Mouse (Mus musculus) spleen, embryonic (tissue): Measurements from ENCODE around the gene Pde9a.

Experiments
- CTCF ChIA-PET: fragments of 350-600 bp; sonication (Branson Sonifier 250); formaldehyde crosslinking; loops from one replicate; lab custom pipeline; 2022; lab: Charles Lee

Gene Pde9a

GRCm38 (mm10) chr17:31454056-31454455 is 68.0 kb downstream of the Pde9a start:
- CTCF ChIA-PET: no interaction called here

GRCm38 (mm10) chr17:31456723-31457567 is 70.9 kb downstream of the Pde9a start:
- CTCF ChIA-PET: no interaction called here

GRCm38 (mm10) chr17:31460416-31460815 is 74.4 kb downstream of the Pde9a start:
- CTCF ChIA-PET: no interaction called here

- CTCF ChIA-PET: no interaction called here
Measured at GRCm38 (mm10) chr17:31462506-31462905, 76.5 kb downstream of the Pde9a start.

GRCm38 (mm10) chr17:31466854-31467253 is 80.8 kb downstream of the Pde9a start:
- CTCF ChIA-PET: no interaction called here

- CTCF ChIA-PET: no interaction called here
Measured at GRCm38 (mm10) chr17:31468496-31468895, 82.5 kb downstream of the Pde9a start.

GRCm38 (mm10) chr17:31470766-31471418 is 84.9 kb downstream of the Pde9a start:
- CTCF ChIA-PET: no interaction called here

GRCm38 (mm10) chr17:31474388-31474787 is 88.4 kb downstream of the Pde9a start:
- CTCF ChIA-PET: no interaction called here

GRCm38 (mm10) chr17:31478606-31479005 is 92.6 kb downstream of the Pde9a start:
- CTCF ChIA-PET: no interaction called here

- CTCF ChIA-PET: no interaction called here
Measured at GRCm38 (mm10) chr17:31479108-31479844, 93.3 kb downstream of the Pde9a start.

- CTCF ChIA-PET: no interaction called here
Measured at GRCm38 (mm10) chr17:31486616-31487198, 100.7 kb downstream of the Pde9a start.

- CTCF ChIA-PET: no interaction called here
Measured at GRCm38 (mm10) chr17:31487433-31488060, 101.5 kb downstream of the Pde9a start.

GRCm38 (mm10) chr17:31491355-31491754 is 105.3 kb downstream of the Pde9a start:
- CTCF ChIA-PET: interaction anchor here (1.6 kb wide), 1 partner anchor 44 kb away, joined by 4 read pairs; no protein-coding TSS in a partner anchor

GRCm38 (mm10) chr17:31492416-31492815 is 106.4 kb downstream of the Pde9a start:
- CTCF ChIA-PET: interaction anchor here (0.5 to 1.6 kb wide), 3 partner anchors 45 to 148 kb away, joined by 4 to 7 read pairs (median 6); no protein-coding TSS in a partner anchor

- CTCF ChIA-PET: no interaction called here
Measured at GRCm38 (mm10) chr17:31494989-31495388, 109.0 kb downstream of the Pde9a start.

GRCm38 (mm10) chr17:31497726-31498125 is 111.7 kb downstream of the Pde9a start:
- CTCF ChIA-PET: no interaction called here

GRCm38 (mm10) chr17:31499725-31500124 is 113.7 kb downstream of the Pde9a start:
- CTCF ChIA-PET: no interaction called here

- CTCF ChIA-PET: no interaction called here
Measured at GRCm38 (mm10) chr17:31500416-31500815, 114.4 kb downstream of the Pde9a start.

GRCm38 (mm10) chr17:31500908-31501307 is 114.9 kb downstream of the Pde9a start:
- CTCF ChIA-PET: no interaction called here

- CTCF ChIA-PET: no interaction called here
Measured at GRCm38 (mm10) chr17:31502261-31502927, 116.4 kb downstream of the Pde9a start.

GRCm38 (mm10) chr17:31503337-31503736 is 117.3 kb downstream of the Pde9a start:
- CTCF ChIA-PET: no interaction called here
